18 mouse cellular contexts compared by ENCODE assay signal in the genomic region with DNA sequence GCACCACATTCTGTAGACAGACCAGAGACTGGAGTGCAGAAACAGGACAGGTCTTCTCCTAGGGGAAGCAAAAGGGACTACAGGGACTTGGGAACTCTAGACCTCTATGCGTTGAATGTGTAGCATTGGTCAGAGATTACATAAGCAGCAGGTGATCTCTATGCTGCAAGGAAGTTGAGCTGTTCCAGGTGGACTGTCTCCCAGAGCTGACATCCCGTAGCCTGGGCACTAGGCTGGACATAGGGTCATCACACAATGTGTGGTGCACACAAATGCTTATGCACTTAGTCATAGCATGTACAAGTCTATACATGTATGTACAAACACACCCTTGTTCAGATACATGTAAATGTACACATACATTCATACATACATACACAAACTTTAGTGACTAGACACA. TPM values are rescaled to one million over a fixed set of nuclear protein-coding genes. Genes with fewer than 3 reads are reported as not detected.
A peak's percentile ranks its signal among the peaks of the same experiment; 100 is the strongest.
DNase-seq lines count a peak whose midpoint lies in the region; ATAC-seq and TF ChIP-seq lines count a peak whose summit lies in the region.
"Had no signal": no experiment of that assay in that cellular context is flagged by ENCODE, and none has a peak within 500 bp of the region (broad histone marks: within the 10 kb centered on the region; RNA-seq: fewer than 3 reads in every experiment).

No protein-coding gene starts in this region.

- ATAC-seq in midbrain, embryonic 16.5 days, result peak; percentile 36; the same call in 1 of the 2 replicates
- ATAC-seq in midbrain, embryonic 13.5 days, result no peak
- ATAC-seq in megakaryocyte-erythroid progenitor cell, adult 5-6 weeks (replicated peaks; ENCODE audit: low FRiP score, low TSS enrichment, poor library complexity, severe bottlenecking), result 0 out of 2 replicates have a peak, but pooled peaks have one; percentile 37
- ATAC-seq: activated CD4-positive, CD25-positive, alpha-beta regulatory T cell, adult 4 months; forebrain, embryonic 14.5 days; forebrain, embryonic 16.5 days had no signal

- H3K4me2 ChIP-seq in midbrain, embryonic 16.5 days (ENCODE audit: low read length), result no peak overlapping the region
- no peak overlapping the region for H3K4me2 ChIP-seq in midbrain, embryonic 13.5 days (replicated peaks)
- H3K4me2 ChIP-seq: forebrain, embryonic 12.5 days had no signal

- intact Hi-C loops in gastrocnemius, adult 2 months (cut with DNase I), result no loop called here

- 96% methylated on average over 2 of the region's 2 CpGs for WGBS in midbrain, embryonic 16.5 days
- 87% methylated on average over 2 of the region's 2 CpGs for whole genome bisulfite sequencing in midbrain, embryonic 13.5 days

- H3K36me3 ChIP-seq in midbrain, embryonic 16.5 days (ENCODE audit: control insufficient read depth, insufficient read depth, low read length), result no peaks in the 10 kb centered on the region
- no peaks in the 10 kb centered on the region for H3K36me3 ChIP-seq in midbrain, embryonic 13.5 days
- H3K36me3 ChIP-seq: forebrain, embryonic 12.5 days had no signal

- H3K9me3 ChIP-seq in midbrain, embryonic 16.5 days (replicated peaks; ENCODE audit: control insufficient read depth, low read length, poor library complexity, severe bottlenecking), result no peaks in the 10 kb centered on the region
- no peaks in the 10 kb centered on the region for H3K9me3 ChIP-seq in midbrain, embryonic 13.5 days
- H3K9me3 ChIP-seq: forebrain, embryonic 12.5 days had no signal

- peak overlapping the region; percentile 85; the same call in 1 of the 2 replicates for H3K27ac ChIP-seq in gastrocnemius, adult 2 months
- no peak overlapping the region for H3K27ac ChIP-seq in midbrain, embryonic 16.5 days (ENCODE audit: low read length)
- no peak overlapping the region for H3K27ac ChIP-seq in midbrain, embryonic 13.5 days
- H3K27ac ChIP-seq: forebrain, embryonic 12.5 days had no signal

- no peak for DNase-seq in gastrocnemius, adult 2 months
- DNase-seq in gastrocnemius, postnatal 25 days, result no peak
- no peak for DNase-seq in kidney, postnatal 4 days
- DNase-seq: adrenal gland, adult 8-10 months; adrenal gland, postnatal 14 days; adrenal gland, postnatal 36 days; cerebellum, adult 11-12 months; cerebellum, adult 2 months; cerebellum, adult 9-10 months; cerebellum, postnatal 10 days; cerebellum, postnatal 25 days had no signal

- no peaks in the 10 kb centered on the region for H3K27me3 ChIP-seq in midbrain, embryonic 16.5 days (ENCODE audit: control insufficient read depth, insufficient read depth, low read depth, low read length)
- no peaks in the 10 kb centered on the region for H3K27me3 ChIP-seq in midbrain, embryonic 13.5 days
- H3K27me3 ChIP-seq: forebrain, embryonic 12.5 days had no signal

- no peak overlapping the region for H3K4me3 ChIP-seq in gastrocnemius, adult 2 months
- H3K4me3 ChIP-seq in midbrain, embryonic 16.5 days (ENCODE audit: low read depth, low read length), result no peak overlapping the region
- no peak overlapping the region for H3K4me3 ChIP-seq in midbrain, embryonic 13.5 days (replicated peaks)
- H3K4me3 ChIP-seq: forebrain, embryonic 12.5 days had no signal

- no peak for TF ChIP-seq CTCF in gastrocnemius, adult 2 months (IDR thresholded peaks at IDR 0.05)

- H3K9ac ChIP-seq in midbrain, embryonic 16.5 days (ENCODE audit: low read depth, low read length), result no peak overlapping the region
- H3K9ac ChIP-seq in midbrain, embryonic 13.5 days (replicated peaks), result no peak overlapping the region
- H3K9ac ChIP-seq: forebrain, embryonic 12.5 days had no signal

- no peaks in the 10 kb centered on the region for H3K4me1 ChIP-seq in midbrain, embryonic 16.5 days (ENCODE audit: control insufficient read depth, insufficient read depth, low read length)
- H3K4me1 ChIP-seq in midbrain, embryonic 13.5 days (replicated peaks), result no peaks in the 10 kb centered on the region
- H3K4me1 ChIP-seq: forebrain, embryonic 12.5 days had no signal

RNA-seq across cellular contexts. Expression of gene Ube2e1, which starts 11.1 kb away (rescaled TPM):
- total RNA-seq in gastrocnemius, adult 2 months (2021), result 10 to 100 TPM; 86.5 to 95.5 TPM
- total RNA-seq in gastrocnemius, postnatal 25 days (2021), result 10 to 100 TPM; 84.4 to 96.1 TPM
- 205 and 223 TPM in 2 replicates for polyA plus RNA-seq in midbrain, embryonic 16.5 days (2015; fragmentation: Nextera tagmentation; extraction: Ambion mirVana)
- polyA plus RNA-seq in midbrain, embryonic 13.5 days (2015; fragmentation: Nextera tagmentation; extraction: Ambion mirVana), result 219 TPM in 2 replicates
- total RNA-seq in megakaryocyte-erythroid progenitor cell, adult 5-6 weeks (2014; fragmentation: Nextera tagmentation), result 85.8 and 104 TPM in 2 replicates
- total RNA-seq in megakaryocyte-erythroid progenitor cell, adult 5-6 weeks (2017), result 55.6 and 69.5 TPM in 2 replicates
